Comparison of ENCODE assay signal across 24 mouse cellular contexts in the genomic region with DNA sequence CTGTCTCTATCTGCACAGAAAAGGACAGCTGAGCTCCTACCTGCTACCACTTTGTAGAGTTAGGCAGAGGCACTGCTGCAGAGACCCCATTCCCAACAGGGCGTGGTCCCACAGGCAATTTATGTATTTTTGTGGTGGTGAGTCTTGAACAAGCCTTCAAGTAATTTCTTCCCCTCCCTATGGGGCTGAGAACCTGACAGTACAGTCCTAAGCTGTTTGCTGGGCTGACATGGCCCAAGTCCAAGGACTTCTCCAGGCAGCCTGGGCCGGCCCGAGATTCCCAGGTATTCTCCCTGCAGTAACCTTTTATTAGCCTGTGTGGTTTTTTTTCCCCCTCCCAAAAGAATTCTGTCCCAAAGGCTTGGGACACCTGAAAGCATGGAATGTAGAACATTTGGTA. TPM values are rescaled to one million over a fixed set of nuclear protein-coding genes. Genes with fewer than 3 reads are reported as not detected.
DNase-seq lines count a peak whose midpoint lies in the region; ATAC-seq and TF ChIP-seq lines count a peak whose summit lies in the region.
"Had no signal": no experiment of that assay in that cellular context is flagged by ENCODE, and none has a peak within 500 bp of the region (broad histone marks: within the 10 kb centered on the region; RNA-seq: fewer than 3 reads in every experiment).

No protein-coding gene starts in this region.

- ATAC-seq in erythroid progenitor cell, adult 5-6 weeks (replicated peaks; ENCODE audit: low FRiP score, poor library complexity, severe bottlenecking): no peak
- ATAC-seq: forebrain, embryonic 14.5 days; inflammation-experienced regulatory T-cells, adult 6 months; Patski had no signal

- intact Hi-C loops in left cerebral cortex, adult 2 months (cut with DNase I): loop anchor here (5.0 kb wide), 1 partner anchor 37 kb away; the partner anchor contains the start of gene Traf2
- intact Hi-C loops in left cerebral cortex, postnatal 4 days (cut with DNase I): no loop called here

- no peak overlapping the region for H3K4me3 ChIP-seq in left cerebral cortex, adult 2 months
- H3K4me3 ChIP-seq: heart, embryonic 13.5 days; hindbrain, embryonic 10.5 days; hindbrain, embryonic 15.5 days; liver, embryonic 13.5 days had no signal

- peak; percentile 63 for DNase-seq in cerebellum, adult 11-12 months
- DNase-seq in cerebellum, postnatal 4 days (ENCODE audit: low spot score in 2 of 2): no peak
- peak in 1 of 2 experiments; percentile 10 for DNase-seq in left cerebral cortex, adult 2 months (ENCODE audit: extremely low spot score in 1 of 2, low spot score in 2 of 2)
- DNase-seq in left cerebral cortex, postnatal 4 days: no peak
- peak; percentile 53 for DNase-seq in cerebellum, adult 8-10 months
- peak; percentile 52 to 58 for DNase-seq in cerebellum, postnatal 36 days
- no peak for DNase-seq in lung, adult 18-20 months
- DNase-seq: adrenal gland, postnatal 25 days; heart, postnatal 10 days; kidney, adult 11 months; kidney, postnatal 14 days; liver, embryonic 13.5 days; lung, adult 2 months; lung, postnatal 14 days; midbrain, embryonic 14.5 days had no signal

- peak overlapping the region; percentile 96 for H3K27ac ChIP-seq in left cerebral cortex, adult 2 months
- H3K27ac ChIP-seq: heart, embryonic 13.5 days; hindbrain, embryonic 10.5 days; liver, embryonic 13.5 days had no signal

- no peak for TF ChIP-seq CTCF in left cerebral cortex, adult 2 months (IDR thresholded peaks at IDR 0.05)

RNA-seq across cellular contexts. Expression of gene Ajm1, which starts 2.6 kb away (rescaled TPM):
- 100 to 1,000 TPM; 102 to 104 TPM for total RNA-seq in left cerebral cortex, adult 2 months (2021)
- total RNA-seq in left cerebral cortex, postnatal 4 days (2021): 10 to 100 TPM; 49.0 to 59.4 TPM
- total RNA-seq in erythroid progenitor cell, adult 5-6 weeks (2015; ENCODE audit: low replicate concordance): 0.36 TPM in 1 of 2 replicates, not detected in the other
- total RNA-seq in erythroid progenitor cell, adult 5-6 weeks (2017; ENCODE audit: low replicate concordance): not detected in 2 replicates
- total RNA-seq: gastrocnemius, adult 18-20 months; monocyte, adult 5-6 weeks had no signal

RNA-seq across cellular contexts. Expression of gene Phpt1, which starts 9.1 kb away (rescaled TPM):
- 10 to 100 TPM; 64.0 to 70.5 TPM for total RNA-seq in left cerebral cortex, adult 2 months (2021)
- 10 to 100 TPM; 77.1 to 79.5 TPM for total RNA-seq in left cerebral cortex, postnatal 4 days (2021)
- total RNA-seq in erythroid progenitor cell, adult 5-6 weeks (2015; ENCODE audit: low replicate concordance): 3.6 TPM in 1 of 2 replicates, not detected in the other
- 1.1 TPM in 1 of 2 replicates, not detected in the other for total RNA-seq in erythroid progenitor cell, adult 5-6 weeks (2017; ENCODE audit: low replicate concordance)

RNA-seq across cellular contexts. Expression of gene Mamdc4, which starts 9.5 kb away (rescaled TPM):
- 1 to 10 TPM; 1.8 to 2.6 TPM for total RNA-seq in left cerebral cortex, adult 2 months (2021)
- 1 to 10 TPM; 1.8 to 2.9 TPM for total RNA-seq in left cerebral cortex, postnatal 4 days (2021)
- total RNA-seq in erythroid progenitor cell, adult 5-6 weeks (2015; ENCODE audit: low replicate concordance): 0.72 TPM in 1 of 2 replicates, not detected in the other
- total RNA-seq in erythroid progenitor cell, adult 5-6 weeks (2017; ENCODE audit: low replicate concordance): 2.6 TPM in 1 of 2 replicates, not detected in the other
- total RNA-seq: monocyte, adult 5-6 weeks had no signal

RNA-seq across cellular contexts. Expression of gene Rabl6, which starts 24.2 kb away (rescaled TPM):
- 100 to 1,000 TPM; 157 to 163 TPM for total RNA-seq in left cerebral cortex, adult 2 months (2021)
- 10 to 100 TPM; 85.9 to 87.1 TPM for total RNA-seq in left cerebral cortex, postnatal 4 days (2021)
- 6.5 and 23.1 TPM in 2 replicates for total RNA-seq in erythroid progenitor cell, adult 5-6 weeks (2015; ENCODE audit: low replicate concordance)
- 9.3 and 20.5 TPM in 2 replicates for total RNA-seq in erythroid progenitor cell, adult 5-6 weeks (2017; ENCODE audit: low replicate concordance)

RNA-seq across cellular contexts. Expression of gene Edf1, which starts 26.5 kb away (rescaled TPM):
- 100 to 1,000 TPM; 190 to 202 TPM for total RNA-seq in left cerebral cortex, adult 2 months (2021)
- total RNA-seq in left cerebral cortex, postnatal 4 days (2021): 100 to 1,000 TPM; 154 to 155 TPM
- total RNA-seq in erythroid progenitor cell, adult 5-6 weeks (2015; ENCODE audit: low replicate concordance): 70.3 and 72.1 TPM in 2 replicates
- 58.1 and 65.0 TPM in 2 replicates for total RNA-seq in erythroid progenitor cell, adult 5-6 weeks (2017; ENCODE audit: low replicate concordance)

Comparison
In these comparisons a context has a peak if more than half of its experiments do, and no peak if none do; other contexts are left out.
1. DNase-seq: peak in cerebellum, adult 11-12 months (single experiment), cerebellum, adult 8-10 months (single experiment) and cerebellum, postnatal 36 days (2 of 2); none in cerebellum, postnatal 4 days (0 of 2), left cerebral cortex, postnatal 4 days (single experiment) and lung, adult 18-20 months (0 of 2).
2. RNA of gene Ajm1, which starts 2.6 kb away (total RNA-seq): 102 to 104 TPM in left cerebral cortex, adult 2 months and 49.0 to 59.4 TPM in left cerebral cortex, postnatal 4 days; 0.36 TPM in erythroid progenitor cell, adult 5-6 weeks; every median in the first group is over 10 times any median in the second.
3. RNA of gene Phpt1, which starts 9.1 kb away (total RNA-seq): 77.1 to 79.5 TPM in left cerebral cortex, postnatal 4 days and 64.0 to 70.5 TPM in left cerebral cortex, adult 2 months; 1.1 to 3.6 TPM in erythroid progenitor cell, adult 5-6 weeks; every median in the first group is over 10 times any median in the second.